Mouse (Mus musculus) brain, embryonic 14.5 days (tissue): ENCODE data around the gene Txnrd3.

Experiments
- CTCF ChIP-seq: fragments of 200-500 bp; IDR thresholded peaks from 2 replicates; pipeline ENCODE4 v1.5.1; 2012; ENCODE audit warnings: inconsistent platforms, mild to moderate bottlenecking, moderate library complexity, borderline replicate concordance; ENCODE audit not compliant: insufficient read depth, insufficient read length; ENCODE audit errors: extremely low read depth
- POLR2A ChIP-seq: fragments of 200-500 bp; IDR thresholded peaks from 2 replicates; pipeline ENCODE4 v1.6.1; 2012; ENCODE audit warnings: mild to moderate bottlenecking, inconsistent platforms, borderline replicate concordance; ENCODE audit not compliant: poor library complexity, insufficient read depth, insufficient read length, severe bottlenecking; ENCODE audit errors: extremely low read depth

- no peak for TF ChIP-seq CTCF
- no peak for TF ChIP-seq POLR2A
These were observed 37.7 kb upstream of the Txnrd3 start for GRCm38 (mm10) chr6:89606096-89606495.
